Mouse (Mus musculus): Measurements from ENCODE around the gene Tectb.

DNA sequence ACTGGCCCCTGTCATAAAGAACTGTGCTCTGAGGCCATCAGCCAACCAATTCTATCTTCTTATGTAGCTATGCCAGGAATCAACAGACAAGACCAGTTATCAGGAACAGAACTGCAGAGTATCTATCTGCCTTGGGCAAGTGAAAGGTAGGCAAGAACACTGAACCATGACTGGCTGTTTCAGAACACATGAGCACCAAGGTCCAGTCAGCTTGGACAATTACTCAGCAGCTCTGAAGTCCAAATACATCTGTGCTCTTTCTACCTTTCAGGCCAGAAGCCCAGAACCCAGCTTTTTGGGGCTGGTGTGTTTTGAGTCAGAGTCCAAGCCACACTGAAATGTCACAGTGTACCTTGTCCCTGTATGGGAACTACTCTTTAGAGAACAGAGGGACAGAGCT is 10.1 kb upstream of the Tectb start:
- TF ChIP-seq CTCF (IDR thresholded peaks at IDR 0.05; ENCODE audit: low read depth) = no peak
- no peak for TF ChIP-seq EP300 (IDR thresholded peaks at IDR 0.05; ENCODE audit: low read depth)

Measured in liver, postnatal 0 days (tissue).